In genomic region chr17:45663106-45663919, GRCm38 (mm10) we compare ENCODE assay signal across 8 mouse cellular contexts. TPM values are rescaled to one million over a fixed set of nuclear protein-coding genes. Genes with fewer than 3 reads are reported as not detected.
A peak's percentile ranks its signal among the peaks of the same experiment; 100 is the strongest.
DNase-seq lines count a peak whose midpoint lies in the region; ATAC-seq lines count a peak whose summit lies in the region.

No protein-coding gene starts in this region.

- H3K27me3 ChIP-seq in forebrain, embryonic 10.5 days (ENCODE audit: poor library complexity, severe bottlenecking) = no peaks in the 10 kb centered on the region
- no peaks in the 10 kb centered on the region for H3K27me3 ChIP-seq in liver, embryonic 15.5 days
- no peaks in the 10 kb centered on the region for H3K27me3 ChIP-seq in neural tube, embryonic 14.5 days (ENCODE audit: control insufficient read depth, insufficient read depth, low read length)

- H3K4me3 ChIP-seq in forebrain, embryonic 10.5 days = peak overlapping the region; percentile 32
- no peak overlapping the region; the same call in 1 of the 2 replicates for H3K4me3 ChIP-seq in liver, embryonic 15.5 days (replicated peaks)
- no peak overlapping the region for H3K4me3 ChIP-seq in neural tube, embryonic 14.5 days (ENCODE audit: low read depth, low read length)

- peaks cover 24% of the 10 kb centered on the region for H3K4me1 ChIP-seq in forebrain, embryonic 10.5 days
- H3K4me1 ChIP-seq in liver, embryonic 15.5 days (replicated peaks) = peaks cover 10% of the 10 kb centered on the region
- no peaks in the 10 kb centered on the region for H3K4me1 ChIP-seq in neural tube, embryonic 14.5 days (ENCODE audit: control insufficient read depth, insufficient read depth, low read length)

- no peaks in the 10 kb centered on the region for H3K9me3 ChIP-seq in forebrain, embryonic 10.5 days
- no peaks in the 10 kb centered on the region for H3K9me3 ChIP-seq in liver, embryonic 15.5 days (replicated peaks)
- H3K9me3 ChIP-seq in neural tube, embryonic 14.5 days (ENCODE audit: control insufficient read depth, low read length) = no peaks in the 10 kb centered on the region

- peak; percentile 79 for ATAC-seq in CD4-positive, CD25-positive, alpha-beta regulatory T cell, adult 4 months
- peak; percentile 35; the same call in 1 of the 2 replicates for ATAC-seq in liver, embryonic 15.5 days (ENCODE audit: insufficient read depth)
- peak; percentile 60 for ATAC-seq in neural tube, embryonic 14.5 days (ENCODE audit: low read depth)

- intact Hi-C loops in heart, postnatal 14 days (cut with DNase I) = no loop called here

- H3K36me3 ChIP-seq in forebrain, embryonic 10.5 days (replicated peaks) = peaks cover 83% of the 10 kb centered on the region
- peaks cover 20% of the 10 kb centered on the region for H3K36me3 ChIP-seq in liver, embryonic 15.5 days (replicated peaks)
- H3K36me3 ChIP-seq in neural tube, embryonic 14.5 days (ENCODE audit: control insufficient read depth, insufficient read depth, low read length) = peaks cover 34% of the 10 kb centered on the region

- H3K27ac ChIP-seq in forebrain, embryonic 10.5 days = no peak overlapping the region
- no peak overlapping the region for H3K27ac ChIP-seq in liver, embryonic 15.5 days (replicated peaks)
- H3K27ac ChIP-seq in neural tube, embryonic 14.5 days (ENCODE audit: low read depth, low read length) = no peak overlapping the region

- no peak overlapping the region for H3K9ac ChIP-seq in liver, embryonic 15.5 days
- no peak overlapping the region for H3K9ac ChIP-seq in neural tube, embryonic 14.5 days (replicated peaks; ENCODE audit: low read depth, low read length)

- peak; percentile 53 for DNase-seq in c-Kit-negative CD71-positive TER-119-positive erythroid progenitor cells, embryonic 14.5 days (ENCODE audit: low read depth, low spot score)
- peak; percentile 84 for DNase-seq in forebrain, embryonic 10.5 days (ENCODE audit: extremely low spot score, low spot score)
- peak; percentile 76 to 87 for DNase-seq in heart, postnatal 14 days
- peak; percentile 87 to 89 for DNase-seq in kidney, postnatal 4 days
- peak; percentile 34 to 42 for DNase-seq in thymus, adult 18-20 months

- H3K4me2 ChIP-seq in liver, embryonic 15.5 days = peak overlapping the region; percentile 54
- 0 out of 2 replicates have a peak overlapping the region, but pooled peaks have one; percentile 14 for H3K4me2 ChIP-seq in neural tube, embryonic 14.5 days (ENCODE audit: low read depth, low read length)

- 25% methylated on average over 27 of the region's 27 CpGs for WGBS in forebrain, embryonic 10.5 days
- WGBS in liver, embryonic 15.5 days (ENCODE audit: insufficient replicate concordance) = 19% methylated on average over 27 of the region's 27 CpGs
- 27% methylated on average over 27 of the region's 27 CpGs for WGBS in neural tube, embryonic 14.5 days

RNA-seq across cellular contexts. Expression of gene Capn11, which starts 4.2 kb away (rescaled TPM):
- 1 to 10 TPM; 1.9 to 2.4 TPM for polyA plus RNA-seq in CD4-positive, CD25-positive, alpha-beta regulatory T cell, adult 4 months (2017; shearing (Covaris generic))
- 1.1 and 1.6 TPM in 2 replicates for polyA plus RNA-seq in forebrain, embryonic 10.5 days (2016; fragmentation: Nextera tagmentation; extraction: Ambion mirVana)
- under 1 TPM; 0.81 to 0.98 TPM for total RNA-seq in heart, postnatal 14 days (2021)
- 0.21 and 0.25 TPM in 2 replicates for polyA plus RNA-seq in liver, embryonic 15.5 days (2015; fragmentation: Nextera tagmentation; extraction: Ambion mirVana)
- 3.4 TPM in 1 of 2 replicates, not detected in the other for polyA plus RNA-seq in neural tube, embryonic 14.5 days (2014; fragmentation: Nextera tagmentation; extraction: Ambion mirVana)

RNA-seq across cellular contexts. Expression of gene Mrpl14, which starts 22.8 kb away (rescaled TPM):
- 10 to 100 TPM; 91.5 to 92.9 TPM for polyA plus RNA-seq in CD4-positive, CD25-positive, alpha-beta regulatory T cell, adult 4 months (2017; shearing (Covaris generic))
- polyA plus RNA-seq in forebrain, embryonic 10.5 days (2016; fragmentation: Nextera tagmentation; extraction: Ambion mirVana) = 142 and 151 TPM in 2 replicates
- total RNA-seq in heart, postnatal 14 days (2021) = 100 to 1,000 TPM; 116 to 123 TPM
- polyA plus RNA-seq in liver, embryonic 15.5 days (2015; fragmentation: Nextera tagmentation; extraction: Ambion mirVana) = 111 and 115 TPM in 2 replicates
- 110 and 129 TPM in 2 replicates for polyA plus RNA-seq in neural tube, embryonic 14.5 days (2014; fragmentation: Nextera tagmentation; extraction: Ambion mirVana)

RNA-seq across cellular contexts. Expression of gene Tmem63b, which starts 23.4 kb away (rescaled TPM):
- polyA plus RNA-seq in CD4-positive, CD25-positive, alpha-beta regulatory T cell, adult 4 months (2017; shearing (Covaris generic)) = 1 to 10 TPM; 3.8 to 4.8 TPM
- polyA plus RNA-seq in forebrain, embryonic 10.5 days (2016; fragmentation: Nextera tagmentation; extraction: Ambion mirVana) = 46.9 and 49.0 TPM in 2 replicates
- 10 to 100 TPM; 78.4 to 81.2 TPM for total RNA-seq in heart, postnatal 14 days (2021)
- polyA plus RNA-seq in liver, embryonic 15.5 days (2015; fragmentation: Nextera tagmentation; extraction: Ambion mirVana) = 8.6 and 9.6 TPM in 2 replicates
- 108 and 117 TPM in 2 replicates for polyA plus RNA-seq in neural tube, embryonic 14.5 days (2014; fragmentation: Nextera tagmentation; extraction: Ambion mirVana)

Comparison
In these comparisons a context has a peak if more than half of its experiments do, and no peak if none do; other contexts are left out.
1. DNase-seq: peak in every context shown above with its lines; median percentile 88 in kidney, postnatal 4 days; 84 in forebrain, embryonic 10.5 days; 82 in heart, postnatal 14 days; 53 in c-Kit-negative CD71-positive TER-119-positive erythroid progenitor cells, embryonic 14.5 days; 38 in thymus, adult 18-20 months.